Mouse (Mus musculus): ENCODE data around the gene Axdnd1. TPM values are rescaled to one million over a fixed set of nuclear protein-coding genes. Genes with fewer than 3 reads are reported as not detected.
A peak's percentile ranks its signal among the peaks of the same experiment; 100 is the strongest.

Axdnd1 gene
- polyA plus RNA-seq (2012; rRNA removed), result 2.4 and 3.2 TPM in 2 replicates

DNA sequence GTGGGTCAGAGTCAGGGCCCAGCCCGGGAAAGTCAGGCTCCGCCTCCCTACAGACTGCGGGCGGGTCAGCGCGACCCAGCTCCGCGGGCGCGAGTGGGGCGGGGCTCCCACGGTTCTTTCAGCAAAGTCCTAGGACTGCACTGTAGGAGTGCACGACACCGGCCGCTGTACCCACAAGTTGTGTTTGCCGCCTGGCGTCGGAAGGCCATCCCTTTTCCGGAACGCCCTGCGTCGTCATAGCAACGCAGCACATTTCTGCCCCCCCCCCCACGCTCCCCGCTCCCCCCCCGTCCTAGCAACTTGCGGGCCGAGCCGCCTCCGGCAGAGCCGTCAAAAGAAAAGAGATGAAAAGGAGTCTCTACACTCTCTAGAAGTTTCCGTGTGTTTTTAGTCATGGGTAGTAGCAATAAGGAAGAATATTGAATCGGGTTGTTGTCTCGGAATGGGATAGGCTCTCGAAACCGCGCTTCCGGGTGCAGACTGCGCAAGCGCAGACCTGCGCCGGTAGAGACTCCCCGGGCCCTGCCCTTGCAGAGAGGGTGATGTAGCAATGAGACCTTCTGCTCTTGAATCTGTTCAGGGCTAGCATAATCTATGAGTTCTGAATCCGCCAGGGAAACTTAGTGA, at the start of gene Axdnd1:
Gene Axdnd1, minus strand, starts transcription at position 489 of the 627 bp plus-strand sequence.
- Histone ChIP-seq H3K36me3 (ENCODE audit: control insufficient read depth, insufficient read depth, low read length) (no peaks in the 10 kb centered on the region), H3K27me3 (ENCODE audit: control insufficient read depth, insufficient read depth, low read length) (no peaks in the 10 kb centered on the region), H3K4me1 (replicated peaks; ENCODE audit: control insufficient read depth, insufficient read depth, low read length) (peaks cover 26% of the 10 kb centered on the region), H3K4me3 (ENCODE audit: control insufficient read depth, insufficient read depth, low read length) (peak within 1 kb of the TSS; percentile 44), H3K27ac (ENCODE audit: control insufficient read depth, insufficient read depth, low read length) (peak within 1 kb of the TSS; percentile 85)
- peak; percentile 59; the same call in 1 of the 2 replicates for TF ChIP-seq POLR2A (IDR thresholded peaks at IDR 0.05; ENCODE audit: control insufficient read depth, extremely low read depth, insufficient read depth, low read length, poor library complexity)
- TF ChIP-seq CTCF (IDR thresholded peaks at IDR 0.05; ENCODE audit: borderline replicate concordance, control insufficient read depth, extremely low read depth, insufficient read depth, low read length, poor library complexity), result no peak
- peak; percentile 90 for DNase-seq
- WGBS, result 1% methylated on average over 44 of the region's 44 CpGs

GRCm38 (mm10) chr1:156470557-156470956, 49.6 kb upstream of the Axdnd1 start:
- 80% methylated on average over 7 of the region's 7 CpGs for WGBS

GRCm38 (mm10) chr1:156468576-156468975, 47.6 kb upstream of the Axdnd1 start:
- 91% methylated on average over 3 of the region's 3 CpGs for WGBS
- Histone ChIP-seq H3K4me1 (replicated peaks; ENCODE audit: control insufficient read depth, insufficient read depth, low read length) (peaks cover 11% of the 10 kb centered on the region), H3K36me3 (ENCODE audit: control insufficient read depth, insufficient read depth, low read length) (peaks cover 22% of the 10 kb centered on the region), H3K4me3 (ENCODE audit: control insufficient read depth, insufficient read depth, low read length) (no peak overlapping the region), H3K27me3 (ENCODE audit: control insufficient read depth, insufficient read depth, low read length) (no peaks in the 10 kb centered on the region), H3K27ac (ENCODE audit: control insufficient read depth, insufficient read depth, low read length) (no peak overlapping the region)
- DNase-seq, result no peak
- TF ChIP-seq POLR2A (IDR thresholded peaks at IDR 0.05; ENCODE audit: control insufficient read depth, extremely low read depth, insufficient read depth, low read length, poor library complexity), result no peak
- no peak for TF ChIP-seq CTCF (IDR thresholded peaks at IDR 0.05; ENCODE audit: borderline replicate concordance, control insufficient read depth, extremely low read depth, insufficient read depth, low read length, poor library complexity)

More at GRCm38 (mm10) chr1:156470557-156470956, 49.6 kb upstream of the Axdnd1 start:
- H3K4me1 ChIP-seq (replicated peaks; ENCODE audit: control insufficient read depth, insufficient read depth, low read length), result peaks cover 13% of the 10 kb centered on the region
- DNase-seq, result no peak
- no peak overlapping the region for H3K4me3 ChIP-seq (ENCODE audit: control insufficient read depth, insufficient read depth, low read length)
- peaks cover 13% of the 10 kb centered on the region for H3K36me3 ChIP-seq (ENCODE audit: control insufficient read depth, insufficient read depth, low read length)
- no peak overlapping the region for H3K27ac ChIP-seq (ENCODE audit: control insufficient read depth, insufficient read depth, low read length)
- no peak for TF ChIP-seq CTCF (IDR thresholded peaks at IDR 0.05; ENCODE audit: borderline replicate concordance, control insufficient read depth, extremely low read depth, insufficient read depth, low read length, poor library complexity)
- TF ChIP-seq POLR2A (IDR thresholded peaks at IDR 0.05; ENCODE audit: control insufficient read depth, extremely low read depth, insufficient read depth, low read length, poor library complexity), result no peak
- no peaks in the 10 kb centered on the region for H3K27me3 ChIP-seq (ENCODE audit: control insufficient read depth, insufficient read depth, low read length)

DNA sequence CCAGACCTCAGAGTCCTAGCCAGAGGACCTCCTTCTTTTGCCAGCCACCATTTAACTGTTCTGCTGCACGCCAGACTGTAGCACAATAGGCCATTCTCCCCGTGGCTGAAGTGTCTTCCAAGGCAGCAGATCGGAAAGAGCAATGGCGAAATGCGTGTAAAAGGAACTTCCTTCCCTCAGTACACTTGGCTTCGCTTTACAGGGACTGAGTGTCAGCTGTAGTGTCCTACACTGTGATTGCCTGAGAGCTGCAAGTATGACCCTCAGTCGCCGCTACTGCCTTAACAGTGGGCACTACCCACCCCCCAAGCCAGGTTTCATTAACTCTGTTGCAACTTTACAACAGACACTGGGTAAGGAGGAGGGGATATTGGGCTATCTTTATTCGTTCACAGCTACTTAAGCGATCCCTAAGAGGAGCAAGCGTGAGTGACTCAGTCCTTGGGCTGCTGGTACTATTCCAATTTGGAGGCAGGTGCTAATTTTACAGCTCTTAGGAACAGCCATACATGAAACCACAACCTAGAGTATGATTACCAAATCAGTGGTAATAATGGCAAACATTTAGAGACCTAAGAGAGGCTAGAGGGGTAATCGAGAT, 46.8 kb upstream of the Axdnd1 start:
- 93% methylated on average over 12 of the region's 12 CpGs for WGBS
- DNase-seq, result no peak
- no peaks in the 10 kb centered on the region for H3K27me3 ChIP-seq (ENCODE audit: control insufficient read depth, insufficient read depth, low read length)
- no peak overlapping the region for H3K4me3 ChIP-seq (ENCODE audit: control insufficient read depth, insufficient read depth, low read length)
- H3K4me1 ChIP-seq (replicated peaks; ENCODE audit: control insufficient read depth, insufficient read depth, low read length), result peaks cover 11% of the 10 kb centered on the region
- peaks cover 22% of the 10 kb centered on the region for H3K36me3 ChIP-seq (ENCODE audit: control insufficient read depth, insufficient read depth, low read length)
- no peak for TF ChIP-seq POLR2A (IDR thresholded peaks at IDR 0.05; ENCODE audit: control insufficient read depth, extremely low read depth, insufficient read depth, low read length, poor library complexity)
- no peak for TF ChIP-seq CTCF (IDR thresholded peaks at IDR 0.05; ENCODE audit: borderline replicate concordance, control insufficient read depth, extremely low read depth, insufficient read depth, low read length, poor library complexity)
- no peak overlapping the region for H3K27ac ChIP-seq (ENCODE audit: control insufficient read depth, insufficient read depth, low read length)

DNA sequence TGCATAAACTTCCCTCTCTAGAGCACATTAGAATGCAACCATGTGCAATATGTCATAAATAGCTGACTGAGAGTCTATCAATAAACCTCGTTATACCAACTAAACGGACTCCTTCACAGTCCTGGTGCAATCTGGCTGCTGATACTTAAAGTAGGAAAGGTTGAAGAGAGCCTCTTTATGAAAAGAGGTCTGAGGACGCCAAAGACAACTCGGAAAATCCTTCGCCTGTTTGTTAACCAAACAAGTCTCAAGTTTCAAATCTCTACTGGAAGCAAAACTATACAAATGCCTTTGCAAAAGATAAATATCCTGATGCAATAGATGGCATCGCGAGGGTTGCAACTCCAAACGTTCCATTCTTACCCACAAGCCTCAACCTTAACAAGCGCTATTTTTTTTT, 44.0 kb upstream of the Axdnd1 start:
- Histone ChIP-seq H3K4me1 (replicated peaks; ENCODE audit: control insufficient read depth, insufficient read depth, low read length) (peaks cover 15% of the 10 kb centered on the region), H3K27ac (ENCODE audit: control insufficient read depth, insufficient read depth, low read length) (no peak overlapping the region), H3K36me3 (ENCODE audit: control insufficient read depth, insufficient read depth, low read length) (peaks cover 22% of the 10 kb centered on the region), H3K4me3 (ENCODE audit: control insufficient read depth, insufficient read depth, low read length) (no peak overlapping the region), H3K27me3 (ENCODE audit: control insufficient read depth, insufficient read depth, low read length) (no peaks in the 10 kb centered on the region)
- 94% methylated on average over 9 of the region's 9 CpGs for WGBS
- TF ChIP-seq CTCF (IDR thresholded peaks at IDR 0.05; ENCODE audit: borderline replicate concordance, control insufficient read depth, extremely low read depth, insufficient read depth, low read length, poor library complexity), result no peak
- no peak for TF ChIP-seq POLR2A (IDR thresholded peaks at IDR 0.05; ENCODE audit: control insufficient read depth, extremely low read depth, insufficient read depth, low read length, poor library complexity)
- DNase-seq, result no peak

- Histone ChIP-seq H3K27ac (ENCODE audit: control insufficient read depth, insufficient read depth, low read length) (no peak overlapping the region), H3K27me3 (ENCODE audit: control insufficient read depth, insufficient read depth, low read length) (no peaks in the 10 kb centered on the region), H3K36me3 (ENCODE audit: control insufficient read depth, insufficient read depth, low read length) (peaks cover 22% of the 10 kb centered on the region), H3K4me1 (replicated peaks; ENCODE audit: control insufficient read depth, insufficient read depth, low read length) (peaks cover 19% of the 10 kb centered on the region), H3K4me3 (ENCODE audit: control insufficient read depth, insufficient read depth, low read length) (no peak overlapping the region)
- no peak for TF ChIP-seq CTCF (IDR thresholded peaks at IDR 0.05; ENCODE audit: borderline replicate concordance, control insufficient read depth, extremely low read depth, insufficient read depth, low read length, poor library complexity)
- TF ChIP-seq POLR2A (IDR thresholded peaks at IDR 0.05; ENCODE audit: control insufficient read depth, extremely low read depth, insufficient read depth, low read length, poor library complexity), result no peak
- 92% methylated on average over 8 of the region's 8 CpGs for WGBS
- no peak for DNase-seq
Measured at GRCm38 (mm10) chr1:156463981-156464853, 43.3 kb upstream of the Axdnd1 start.
